Comparison of ENCODE assay signal across 22 mouse cellular contexts in genomic region chr1:87673822-87674604, GRCm38 (mm10).
"Had no signal": no experiment of that assay in that cellular context is flagged by ENCODE, and none has a peak within 500 bp of the region (broad histone marks: within the 10 kb centered on the region; RNA-seq: fewer than 3 reads in every experiment).

No protein-coding gene starts in this region.

- H3K4me3 ChIP-seq: heart, embryonic 10.5 days; heart, embryonic 12.5 days; hindbrain, embryonic 10.5 days; hindbrain, embryonic 12.5 days; intestine, embryonic 15.5 days; layer of hippocampus, adult 2 months; left cerebral cortex, adult 2 months; limb, embryonic 10.5 days; limb, embryonic 12.5 days; liver, embryonic 13.5 days; liver, embryonic 15.5 days had no signal

- H3K27me3 ChIP-seq: heart, embryonic 12.5 days; hindbrain, embryonic 12.5 days; intestine, embryonic 15.5 days; limb, embryonic 12.5 days; liver, embryonic 13.5 days; liver, embryonic 15.5 days had no signal

- H3K36me3 ChIP-seq: heart, embryonic 10.5 days; heart, embryonic 12.5 days; hindbrain, embryonic 10.5 days; hindbrain, embryonic 12.5 days; intestine, embryonic 15.5 days; limb, embryonic 10.5 days; limb, embryonic 12.5 days had no signal

- H3K4me1 ChIP-seq: heart, embryonic 10.5 days; heart, embryonic 12.5 days; hindbrain, embryonic 10.5 days; hindbrain, embryonic 12.5 days; intestine, embryonic 15.5 days; limb, embryonic 12.5 days; liver, embryonic 13.5 days; liver, embryonic 15.5 days had no signal

- H3K9ac ChIP-seq: heart, embryonic 12.5 days; hindbrain, embryonic 12.5 days; hindbrain, embryonic 14.5 days; intestine, embryonic 15.5 days; limb, embryonic 12.5 days; liver, embryonic 13.5 days; liver, embryonic 15.5 days had no signal

- H3K9me3 ChIP-seq: heart, embryonic 10.5 days; heart, embryonic 12.5 days; hindbrain, embryonic 10.5 days; hindbrain, embryonic 12.5 days; intestine, embryonic 15.5 days; limb, embryonic 10.5 days; limb, embryonic 12.5 days; liver, embryonic 13.5 days; liver, embryonic 15.5 days had no signal

- DNase-seq: gastrocnemius, postnatal 10 days; gastrocnemius, postnatal 25 days; heart, adult 18-20 months; heart, postnatal 10 days; heart, postnatal 4 days; kidney, adult 2 months; kidney, postnatal 10 days; kidney, postnatal 25 days; kidney, postnatal 4 days; liver; liver, embryonic 13.5 days had no signal

- H3K27ac ChIP-seq: heart, embryonic 10.5 days; hindbrain, embryonic 10.5 days; hindbrain, embryonic 12.5 days; hindbrain, embryonic 14.5 days; intestine, embryonic 15.5 days; layer of hippocampus, adult 2 months; left cerebral cortex, adult 2 months; limb, embryonic 10.5 days; limb, embryonic 12.5 days; liver, embryonic 13.5 days; liver, embryonic 15.5 days had no signal
